Mouse (Mus musculus) hindbrain, embryonic 16.5 days (tissue): Measurements from ENCODE around the gene Rhot2. TPM values are rescaled to one million over a fixed set of nuclear protein-coding genes. Genes with fewer than 3 reads are reported as not detected.
A peak's percentile ranks its signal among the peaks of the same experiment; 100 is the strongest.

Source experiments
- ATAC-seq: fragments of 200-750 bp; cut with Nextera tagmentation; 2 replicates; pipeline ENCODE4 v1.8.0; 2017; ENCODE audit warnings: moderate TSS enrichment, moderate library complexity
- H3K27ac ChIP-seq: fragments of 300-500 bp; sonication (generic); 2 replicates; pipeline ENCODE4 v1.5.1; 2014; ENCODE audit warnings: low read depth, mild to moderate bottlenecking, control low read depth, low read length, moderate library complexity
- H3K27me3 ChIP-seq: fragments of 300-500 bp; sonication (generic); replicated peaks from 2 replicates; pipeline ENCODE4 v1.6.1; 2014; ENCODE audit warnings: low read length; ENCODE audit not compliant: control insufficient read depth, insufficient read depth
- H3K36me3 ChIP-seq: fragments of 300-500 bp; sonication (generic); 2 replicates; pipeline ENCODE4 v1.6.1; 2014; ENCODE audit warnings: mild to moderate bottlenecking, low read length, moderate library complexity, mixed read lengths; ENCODE audit not compliant: control insufficient read depth, insufficient read depth
- H3K4me1 ChIP-seq: fragments of 300-500 bp; sonication (generic); 2 replicates; pipeline ENCODE4 v1.6.1; 2014; ENCODE audit warnings: low read depth, low read length; ENCODE audit not compliant: control insufficient read depth, insufficient read depth
- H3K4me2 ChIP-seq: fragments of 300-500 bp; sonication (generic); 2 replicates; pipeline ENCODE4 v1.6.1; 2014; ENCODE audit warnings: mild to moderate bottlenecking, low read length, control low read depth, moderate library complexity
- H3K4me3 ChIP-seq: fragments of 300-500 bp; sonication (generic); 2 replicates; pipeline ENCODE4 v1.5.1; 2014; ENCODE audit warnings: mild to moderate bottlenecking, low read length, control low read depth, moderate library complexity
- H3K9ac ChIP-seq: fragments of 300-500 bp; sonication (generic); 2 replicates; pipeline ENCODE4 v1.6.1; 2014; ENCODE audit warnings: low read depth, mild to moderate bottlenecking, control low read depth, low read length, moderate library complexity
- H3K9me3 ChIP-seq: fragments of 300-500 bp; sonication (generic); 2 replicates; pipeline ENCODE4 v1.6.1; 2014; ENCODE audit warnings: mild to moderate bottlenecking, low read length, moderate library complexity; ENCODE audit not compliant: control insufficient read depth
- WGBS: fragments of 180-500 bp; shearing (Covaris S2); extraction: QIAGEN DNeasy Blood & Tissue Kit; methylation state at CpG from one replicate; pipeline ENCODE4 v1.1.7; 2014; 5-methylcytosine and 5-hydroxymethylcytosine counted together
- polyA plus RNA-seq: library from polyadenylated mRNA; unstranded; fragments of >200 nt; fragmentation: Nextera tagmentation; extraction: Ambion mirVana; gene quantifications from 2 replicates; pipeline ENCODE4 v1.2.1, GENCODE M21; 2015

Gene Rhot2
- 16.9 and 20.3 TPM in 2 replicates for polyA plus RNA-seq

- WGBS, result 1% methylated on average over 21 of the region's 21 CpGs
Observed at GRCm38 (mm10) chr17:25844396-25844901, at the start of gene Rhot2. TSS of gene Rhot2 (minus strand) at chr17:25844851.

GRCm38 (mm10) chr17:25893975-25894617 lies 49.4 kb upstream of the Rhot2 start:
- WGBS, result 28% methylated on average over 2 of the region's 2 CpGs
- H3K4me1 ChIP-seq, result no peaks in the 10 kb centered on the region; the same call in none of the 2 replicates
- peak; percentile 78 for ATAC-seq
- H3K27ac ChIP-seq, result peak overlapping the region; percentile 36; the same call in 1 of the 2 replicates
- H3K4me3 ChIP-seq, result no peak overlapping the region
- no peaks in the 10 kb centered on the region for H3K27me3 ChIP-seq
- H3K9ac ChIP-seq, result 0 out of 2 replicates have a peak overlapping the region, but pooled peaks have one; percentile 2
- no peak overlapping the region for H3K4me2 ChIP-seq
- H3K36me3 ChIP-seq, result no peaks in the 10 kb centered on the region; the same call in 1 of the 2 replicates
- no peaks in the 10 kb centered on the region for H3K9me3 ChIP-seq

More at GRCm38 (mm10) chr17:25844396-25844901, at the start of gene Rhot2:
- peaks cover 15% of the 10 kb centered on the region for H3K4me1 ChIP-seq
- H3K4me2 ChIP-seq, result peak within 1 kb of the TSS; percentile 95
- H3K4me3 ChIP-seq, result peak within 1 kb of the TSS; percentile 87
- H3K36me3 ChIP-seq, result peaks cover 36% of the 10 kb centered on the region
- H3K9me3 ChIP-seq, result no peaks in the 10 kb centered on the region
- H3K27ac ChIP-seq, result peak within 1 kb of the TSS; percentile 78
- H3K27me3 ChIP-seq, result no peaks in the 10 kb centered on the region
- H3K9ac ChIP-seq, result peak within 1 kb of the TSS; percentile 87
- ATAC-seq, result peak; percentile 95

- Histone ChIP-seq H3K36me3 (peaks cover 4% of the 10 kb centered on the region; the same call in 1 of the 2 replicates), H3K4me2 (no peak overlapping the region), H3K4me1 (no peaks in the 10 kb centered on the region), H3K9ac (no peak overlapping the region), H3K27ac (no peak overlapping the region), H3K4me3 (no peak overlapping the region), H3K9me3 (no peaks in the 10 kb centered on the region), H3K27me3 (no peaks in the 10 kb centered on the region)
- no peak for ATAC-seq
- WGBS, result 86% methylated on average over 3 of the region's 3 CpGs
Observed at GRCm38 (mm10) chr17:25888837-25889236, 44.2 kb upstream of the Rhot2 start.

GRCm38 (mm10) chr17:25887467-25887866 lies 42.8 kb upstream of the Rhot2 start:
- Histone ChIP-seq H3K27ac (no peak overlapping the region), H3K4me3 (no peak overlapping the region), H3K4me1 (no peaks in the 10 kb centered on the region), H3K9me3 (no peaks in the 10 kb centered on the region), H3K27me3 (no peaks in the 10 kb centered on the region), H3K9ac (no peak overlapping the region), H3K36me3 (peaks cover 10% of the 10 kb centered on the region; the same call in 1 of the 2 replicates), H3K4me2 (no peak overlapping the region)
- 91% methylated on average over 10 of the region's 10 CpGs for WGBS
- ATAC-seq, result no peak

- Histone ChIP-seq H3K4me2 (no peak overlapping the region), H3K4me3 (no peak overlapping the region), H3K36me3 (peaks cover 10% of the 10 kb centered on the region; the same call in 1 of the 2 replicates), H3K27ac (no peak overlapping the region), H3K9ac (no peak overlapping the region), H3K4me1 (no peaks in the 10 kb centered on the region), H3K9me3 (no peaks in the 10 kb centered on the region), H3K27me3 (no peaks in the 10 kb centered on the region)
- no peak for ATAC-seq
Observed at GRCm38 (mm10) chr17:25886806-25887205, 42.2 kb upstream of the Rhot2 start.

- no peak for ATAC-seq
- H3K27me3 ChIP-seq, result no peaks in the 10 kb centered on the region
- no peak overlapping the region for H3K4me2 ChIP-seq
- no peaks in the 10 kb centered on the region for H3K9me3 ChIP-seq
- H3K9ac ChIP-seq, result no peak overlapping the region
- WGBS, result 69% methylated on average over 4 of the region's 4 CpGs
- peaks cover 3% of the 10 kb centered on the region; the same call in 1 of the 2 replicates for H3K4me1 ChIP-seq
- H3K27ac ChIP-seq, result no peak overlapping the region
- H3K36me3 ChIP-seq, result peaks cover 10% of the 10 kb centered on the region; the same call in 1 of the 2 replicates
- no peak overlapping the region for H3K4me3 ChIP-seq
Observed at GRCm38 (mm10) chr17:25885636-25886035, 41.0 kb upstream of the Rhot2 start.

- H3K4me1 ChIP-seq, result peaks cover 6% of the 10 kb centered on the region; the same call in 1 of the 2 replicates
- H3K4me2 ChIP-seq, result no peak overlapping the region
- H3K36me3 ChIP-seq, result peaks cover 15% of the 10 kb centered on the region
- ATAC-seq, result no peak
- 93% methylated on average over 3 of the region's 3 CpGs for WGBS
- H3K27me3 ChIP-seq, result no peaks in the 10 kb centered on the region
- no peak overlapping the region for H3K4me3 ChIP-seq
- no peak overlapping the region for H3K27ac ChIP-seq
- no peaks in the 10 kb centered on the region for H3K9me3 ChIP-seq
- no peak overlapping the region for H3K9ac ChIP-seq
Observed at GRCm38 (mm10) chr17:25883824-25884223, 39.2 kb upstream of the Rhot2 start.

GRCm38 (mm10) chr17:25883268-25883667 lies 38.6 kb upstream of the Rhot2 start:
- H3K4me3 ChIP-seq, result no peak overlapping the region
- H3K4me2 ChIP-seq, result no peak overlapping the region
- no peak overlapping the region for H3K9ac ChIP-seq
- WGBS, result 76% methylated on average over 8 of the region's 8 CpGs
- H3K27ac ChIP-seq, result peak overlapping the region; percentile 12; the same call in 1 of the 2 replicates
- no peaks in the 10 kb centered on the region for H3K27me3 ChIP-seq
- no peaks in the 10 kb centered on the region for H3K9me3 ChIP-seq
- H3K4me1 ChIP-seq, result peaks cover 6% of the 10 kb centered on the region; the same call in 1 of the 2 replicates
- peaks cover 20% of the 10 kb centered on the region for H3K36me3 ChIP-seq
- ATAC-seq, result no peak

GRCm38 (mm10) chr17:25882306-25882705 lies 37.7 kb upstream of the Rhot2 start:
- H3K9me3 ChIP-seq, result no peaks in the 10 kb centered on the region
- no peak overlapping the region for H3K4me2 ChIP-seq
- 27% methylated on average over 5 of the region's 5 CpGs for WGBS
- ATAC-seq, result no peak
- no peak overlapping the region for H3K4me3 ChIP-seq
- no peak overlapping the region for H3K27ac ChIP-seq
- H3K9ac ChIP-seq, result no peak overlapping the region
- no peaks in the 10 kb centered on the region for H3K27me3 ChIP-seq
- H3K4me1 ChIP-seq, result peaks cover 6% of the 10 kb centered on the region; the same call in 1 of the 2 replicates
- H3K36me3 ChIP-seq, result peaks cover 25% of the 10 kb centered on the region
